Mouse (Mus musculus) CH12.LX (cell line): ENCODE data around the gene Fam71e1. TPM values are rescaled to one million over a fixed set of nuclear protein-coding genes. Genes with fewer than 3 reads are reported as not detected.

Experiments
- DNase-seq: peaks from one replicate; pipeline ENCODE4 v3.0.0-alpha.2; 2013; ENCODE audit errors: extremely low read depth
- H3K27ac ChIP-seq: 2 replicates; pipeline ENCODE4 v1.5.1; 2012; ENCODE audit warnings: low read depth, mild to moderate bottlenecking, control low read depth, moderate library complexity; ENCODE audit not compliant: insufficient read depth
- H3K27me3 ChIP-seq: replicated peaks from 2 replicates; pipeline ENCODE3; 2012; ENCODE audit warnings: inconsistent platforms
- H3K36me3 ChIP-seq, 2 experiments: replicated peaks in 1 of 2; 2 replicates each; pipeline versions ENCODE3 to v1.6.1; 2012; ENCODE audit warnings: inconsistent platforms in 1 of 2, low read length in 1 of 2, mild to moderate bottlenecking in 1 of 2, mixed read lengths in 1 of 2, moderate library complexity in 1 of 2; ENCODE audit not compliant: control insufficient read depth in 1 of 2, insufficient read depth in 1 of 2
- H3K4me1 ChIP-seq, 2 experiments: 2 replicates each; pipeline ENCODE4 v1.6.1; 2012; ENCODE audit warnings: inconsistent platforms in 1 of 2, moderate library complexity in 1 of 2; ENCODE audit not compliant: insufficient read depth in 2 of 2, control insufficient read depth in 1 of 2
- H3K4me2 ChIP-seq: 2 replicates; pipeline ENCODE4 v1.6.1; 2012; ENCODE audit warnings: low read depth, mild to moderate bottlenecking, control low read depth; ENCODE audit not compliant: poor library complexity, insufficient read depth, severe bottlenecking
- H3K4me3 ChIP-seq, 3 experiments: fragments of 150-350 bp in 1 of 3; sonication (generic) in 1 of 3; replicated peaks in 1 of 3; 2 replicates each; pipeline versions ENCODE3 to v1.5.1; 2011 to 2012; ENCODE audit warnings: low read depth in 2 of 3, low read length in 2 of 3, mild to moderate bottlenecking in 2 of 3, moderate library complexity in 2 of 3, control low read depth in 1 of 3, improper control_type of control experiment in 1 of 3, inconsistent platforms in 1 of 3, mixed read lengths in 1 of 3; ENCODE audit not compliant: poor library complexity in 1 of 3
- H3K79me2 ChIP-seq: replicated peaks from 2 replicates; pipeline ENCODE4 v1.6.1; 2012; ENCODE audit warnings: mild to moderate bottlenecking, moderate library complexity; ENCODE audit not compliant: control insufficient read depth, poor library complexity, insufficient read depth, severe bottlenecking; ENCODE audit errors: extremely low read depth
- H3K9ac ChIP-seq: 2 replicates; pipeline ENCODE4 v1.6.1; 2012; ENCODE audit warnings: low read depth, mild to moderate bottlenecking, control low read depth, moderate library complexity; ENCODE audit not compliant: insufficient read depth
- H3K9me3 ChIP-seq: replicated peaks from 2 replicates; pipeline ENCODE3; 2012; ENCODE audit warnings: low read length, inconsistent platforms, mixed read lengths
- BHLHE40 ChIP-seq: IDR thresholded peaks from 2 replicates; pipeline ENCODE4 v1.6.1; 2011; ENCODE audit warnings: mild to moderate bottlenecking, low read depth, low read length, improper control_type of control experiment
- CHD1 ChIP-seq: IDR thresholded peaks from 2 replicates; pipeline ENCODE4 v1.6.1; 2012; ENCODE audit warnings: low read depth, low read length, improper control_type of control experiment, inconsistent platforms
- CHD2 ChIP-seq: IDR thresholded peaks from 2 replicates; pipeline ENCODE4 v1.6.1; 2011; ENCODE audit warnings: low read length, improper control_type of control experiment
- CTCF ChIP-seq, 2 experiments: IDR thresholded peaks in 1 of 2; conservative IDR thresholded peaks in 1 of 2; 2 replicates each; pipeline ENCODE4 v1.5.1; 2011 to 2012; ENCODE audit warnings: low read depth in 2 of 2, low read length in 2 of 2, improper control_type of control experiment in 1 of 2, inconsistent platforms in 1 of 2, mild to moderate bottlenecking in 1 of 2, moderate library complexity in 1 of 2
- E2F4 ChIP-seq: IDR thresholded peaks from 2 replicates; pipeline ENCODE4 v1.6.1; 2011; ENCODE audit warnings: low read depth, low read length, improper control_type of control experiment; ENCODE audit not compliant: insufficient replicate concordance
- ELF1 ChIP-seq: IDR thresholded peaks from 2 replicates; pipeline ENCODE4 v1.6.1; 2014; ENCODE audit warnings: low read depth, mild to moderate bottlenecking, inconsistent platforms, low read length, improper control_type of control experiment
- EP300 ChIP-seq: IDR thresholded peaks from 2 replicates; pipeline ENCODE4 v1.6.1; 2011; ENCODE audit warnings: low read length, improper control_type of control experiment
- ETS1 ChIP-seq: conservative IDR thresholded peaks from 2 replicates; pipeline ENCODE4 v1.6.1; 2012; ENCODE audit warnings: low read depth, mild to moderate bottlenecking, inconsistent platforms, low read length, improper control_type of control experiment, moderate library complexity
- GABPA ChIP-seq: IDR thresholded peaks from 2 replicates; pipeline ENCODE4 v1.6.1; 2012; ENCODE audit warnings: low read depth, low read length, improper control_type of control experiment, inconsistent platforms; ENCODE audit not compliant: insufficient replicate concordance
- HCFC1 ChIP-seq: IDR thresholded peaks from 2 replicates; pipeline ENCODE4 v1.6.1; 2012; ENCODE audit warnings: low read depth, mild to moderate bottlenecking, inconsistent platforms, low read length, improper control_type of control experiment
- IRF4 ChIP-seq: IDR thresholded peaks from 2 replicates; pipeline ENCODE4 v1.6.1; 2014; ENCODE audit warnings: low read depth, mild to moderate bottlenecking, inconsistent platforms, low read length, improper control_type of control experiment
- JUN ChIP-seq: IDR thresholded peaks from 2 replicates; pipeline ENCODE4 v1.6.1; 2011; ENCODE audit warnings: low read depth, mild to moderate bottlenecking, low read length, improper control_type of control experiment, moderate library complexity; ENCODE audit not compliant: insufficient read depth
- JUND ChIP-seq: conservative IDR thresholded peaks from 2 replicates; pipeline ENCODE4 v1.6.1; 2011; ENCODE audit warnings: low read depth, low read length, improper control_type of control experiment
- KAT2A ChIP-seq: IDR thresholded peaks from 2 replicates; pipeline ENCODE4 v1.6.1; 2012; ENCODE audit warnings: low read length, improper control_type of control experiment, inconsistent platforms; ENCODE audit not compliant: insufficient replicate concordance
- MAFK ChIP-seq: IDR thresholded peaks from 2 replicates; pipeline ENCODE4 v1.6.1; 2011; ENCODE audit warnings: low read length, improper control_type of control experiment; ENCODE audit not compliant: insufficient replicate concordance
- MAX ChIP-seq: IDR thresholded peaks from 2 replicates; pipeline ENCODE4 v1.6.1; 2011; ENCODE audit warnings: low read length, improper control_type of control experiment
- MAZ ChIP-seq: IDR thresholded peaks from 2 replicates; pipeline ENCODE4 v1.6.1; 2012; ENCODE audit warnings: low read depth, mild to moderate bottlenecking, inconsistent platforms, low read length, improper control_type of control experiment, moderate library complexity
- MEF2A ChIP-seq: IDR thresholded peaks from 2 replicates; pipeline ENCODE4 v1.6.1; 2014; ENCODE audit warnings: low read depth, mild to moderate bottlenecking, inconsistent platforms, low read length, improper control_type of control experiment, borderline replicate concordance
- MXI1 ChIP-seq: IDR thresholded peaks from 2 replicates; pipeline ENCODE4 v1.6.1; 2011; ENCODE audit warnings: mild to moderate bottlenecking, low read depth, low read length, improper control_type of control experiment
- MYC ChIP-seq: IDR thresholded peaks from 2 replicates; pipeline ENCODE4 v1.6.1; 2011; ENCODE audit warnings: low read depth, mild to moderate bottlenecking, improper control_type of control experiment, low read length
- NELFE ChIP-seq: IDR thresholded peaks from 2 replicates; pipeline ENCODE4 v1.6.1; 2011; ENCODE audit warnings: low read depth, low read length, improper control_type of control experiment
- NRF1 ChIP-seq: IDR thresholded peaks from 2 replicates; pipeline ENCODE4 v1.6.1; 2014; ENCODE audit warnings: low read depth, mild to moderate bottlenecking, inconsistent platforms, low read length, improper control_type of control experiment, moderate library complexity
- PAX5 ChIP-seq: IDR thresholded peaks from 2 replicates; pipeline ENCODE4 v1.6.1; 2012; ENCODE audit warnings: low read length, inconsistent platforms, mixed read lengths
- POLR2A ChIP-seq: IDR thresholded peaks from 2 replicates; pipeline ENCODE4 v1.6.1; 2011; ENCODE audit warnings: low read depth, mild to moderate bottlenecking, improper control_type of control experiment, low read length
- POLR2AphosphoS2 ChIP-seq: IDR thresholded peaks from 2 replicates; pipeline ENCODE4 v1.6.1; 2011; ENCODE audit warnings: low read depth, low read length, improper control_type of control experiment
- RAD21 ChIP-seq: IDR thresholded peaks from 2 replicates; pipeline ENCODE4 v1.6.1; 2011; ENCODE audit warnings: low read depth, mild to moderate bottlenecking, low read length, improper control_type of control experiment, moderate library complexity
- RCOR1 ChIP-seq: conservative IDR thresholded peaks from 2 replicates; pipeline ENCODE4 v1.6.1; 2012; ENCODE audit warnings: low read depth, mild to moderate bottlenecking, inconsistent platforms, low read length, improper control_type of control experiment
- SIN3A ChIP-seq: IDR thresholded peaks from 2 replicates; pipeline ENCODE4 v1.6.1; 2012; ENCODE audit warnings: low read length, improper control_type of control experiment, inconsistent platforms
- SMC3 ChIP-seq: IDR thresholded peaks from 2 replicates; pipeline ENCODE4 v1.6.1; 2011; ENCODE audit warnings: low read depth, low read length, improper control_type of control experiment
- TBP ChIP-seq: conservative IDR thresholded peaks from 2 replicates; pipeline ENCODE4 v1.6.1; 2011; ENCODE audit warnings: low read depth, low read length, improper control_type of control experiment
- UBTF ChIP-seq: IDR thresholded peaks from 2 replicates; pipeline ENCODE4 v1.6.1; 2012; ENCODE audit warnings: low read depth, mild to moderate bottlenecking, inconsistent platforms, low read length, improper control_type of control experiment, moderate library complexity
- USF1 ChIP-seq: IDR thresholded peaks from 2 replicates; pipeline ENCODE4 v1.6.1; 2014; ENCODE audit warnings: low read depth, mild to moderate bottlenecking, inconsistent platforms, low read length, improper control_type of control experiment
- USF2 ChIP-seq: conservative IDR thresholded peaks from 2 replicates; pipeline ENCODE4 v1.6.1; 2011; ENCODE audit warnings: low read depth, low read length, improper control_type of control experiment
- ZC3H11A ChIP-seq: IDR thresholded peaks from 2 replicates; pipeline ENCODE4 v1.6.1; 2012; ENCODE audit warnings: low read depth, mild to moderate bottlenecking, inconsistent platforms, low read length, improper control_type of control experiment
- ZKSCAN1 ChIP-seq: IDR thresholded peaks from 2 replicates; pipeline ENCODE4 v1.6.1; 2012; ENCODE audit warnings: low read depth, inconsistent platforms, low read length, improper control_type of control experiment, borderline replicate concordance
- ZMIZ1 ChIP-seq: IDR thresholded peaks from 2 replicates; pipeline ENCODE4 v1.6.1; 2012; ENCODE audit warnings: low read depth, mild to moderate bottlenecking, inconsistent platforms, low read length, improper control_type of control experiment
- ZNF384 ChIP-seq: IDR thresholded peaks from 2 replicates; pipeline ENCODE4 v1.6.1; 2012; ENCODE audit warnings: low read depth, low read length, improper control_type of control experiment, inconsistent platforms
- dilution Hi-C: fragments of 300-500 bp; cut with MboI; formaldehyde crosslinking; loops from 2 replicates; pipeline ENCODE4 v1.14.3; 2020; ENCODE audit warnings: low sequenced_read_pairs; ENCODE audit not compliant: extremely low pct_unique_long_range_greater_than_20kb, extremely low pct_ligation_motif_present
- in situ Hi-C: fragments of 300-500 bp; cut with MboI; formaldehyde crosslinking; loops from 3 replicates; pipeline ENCODE4 v1.14.3; 2019; ENCODE audit warnings: low sequenced_read_pairs, low pct_ligation_motif_present, low pct_unique_long_range_greater_than_20kb, mixed read lengths
- polyA plus RNA-seq: library from polyadenylated mRNA; unstranded; fragments of >175 nt; gene quantifications from 2 replicates; pipeline ENCODE4 v1.2.1, GENCODE M21; 2012; ENCODE audit warnings: low read depth; ENCODE audit not compliant: insufficient read length
- total RNA-seq, 2 experiments: library from RNA; depleted of rRNA; stranded (reverse); fragments of 300-350 nt in 1 of 2; fragments of >200 nt in 1 of 2; gene quantifications; 2 replicates each; pipeline ENCODE4 v1.2.3; 2012 to 2014

Fam71e1 gene
- 1.2 and 1.3 TPM in 2 replicates for total RNA-seq (2012; rRNA removed)
- not detected in 2 replicates for total RNA-seq (2014; rRNA removed)
- 0.33 and 0.39 TPM in 2 replicates for polyA plus RNA-seq

- Histone ChIP-seq H3K9me3 (no peaks in the 10 kb centered on the region), H3K4me1 (peaks cover 4 to 21% of the 10 kb centered on the region in 2 experiments; a peak in 3 of 4 replicates), H3K79me2 (peaks cover 8% of the 10 kb centered on the region; the same call in 1 of the 2 replicates), H3K4me2 (peak within 1 kb of the TSS; percentile 77), H3K36me3 (peaks cover 18 to 46% of the 10 kb centered on the region in 2 experiments), H3K9ac (peak within 1 kb of the TSS; percentile 83), H3K27me3 (no peaks in the 10 kb centered on the region), H3K27ac (peak within 1 kb of the TSS; percentile 67), H3K4me3 (peak within 1 kb of the TSS; percentile 70 to 76 (median 73))
- in situ Hi-C loops, result loop anchor here (10.0 kb wide), 1 partner anchor 231 kb away; the partner anchor contains the start of gene Gm15517
- dilution Hi-C loops, result no loop called here
- DNase-seq, result peak; percentile 99
- TF ChIP-seq ELF1 (peak; percentile 78), NELFE (peak; percentile 91; the same call in 1 of the 2 replicates), POLR2A (peak; percentile 96), CTCF (conservative IDR thresholded peaks at IDR 0.05 in 1 of 2, IDR thresholded peaks at IDR 0.05 in 1 of 2; ENCODE audit: low read depth in 2 of 2, low read length in 2 of 2) (no peak), JUN (peak; percentile 37), JUND (0 out of 2 replicates have a peak, but pooled peaks have one; percentile 20), EP300 (no peak), RAD21 (no peak), ZC3H11A (no peak), MAX (peak; percentile 69; the same call in 1 of the 2 replicates), RCOR1 (no peak; the same call in 1 of the 2 replicates), NRF1 (peak; percentile 96), TBP (peak; percentile 58; the same call in 1 of the 2 replicates), BHLHE40 (peak; percentile 98), MAFK (0 out of 2 replicates have a peak, but pooled peaks have one; percentile 22), UBTF (0 out of 2 replicates have a peak, but pooled peaks have one; percentile 25), CHD1 (no peak), KAT2A (peak; percentile 68; the same call in 1 of the 2 replicates), USF1 (no peak), SMC3 (no peak), HCFC1 (peak; percentile 78), GABPA (peak; percentile 97), USF2 (no peak), E2F4 (no peak), IRF4 (peak; percentile 85), ZKSCAN1 (no peak), MXI1 (peak; percentile 5; the same call in 1 of the 2 replicates), SIN3A (peak; percentile 15; the same call in 1 of the 2 replicates), MYC (peak; percentile 58), ZMIZ1 (no peak; the same call in 1 of the 2 replicates), ETS1 (peak; percentile 93), POLR2AphosphoS2 (peak; percentile 77; the same call in 1 of the 2 replicates), MAZ (no peak; the same call in 1 of the 2 replicates), ZNF384 (no peak; the same call in 1 of the 2 replicates), MEF2A (no peak; the same call in 1 of the 2 replicates), CHD2 (peak; percentile 33; the same call in 1 of the 2 replicates), PAX5 (no peak)
Observed at GRCm38 (mm10) chr7:44495992-44496770, at the start of gene Fam71e1, which contains the start of gene Emc10. TSS of gene Fam71e1 (plus strand) at chr7:44496581. TSS of gene Emc10 (minus strand) at chr7:44496529.
